Mouse (Mus musculus) embryonic facial prominence, embryonic 11.5 days (tissue): ENCODE data around the gene Nme9. TPM values are rescaled to one million over a fixed set of nuclear protein-coding genes. Genes with fewer than 3 reads are reported as not detected.

Experiments
- ATAC-seq: fragments of 200-750 bp; cut with Nextera tagmentation; replicated peaks from 2 replicates; pipeline ENCODE4 v1.8.0; 2017; ENCODE audit warnings: low read depth; ENCODE audit not compliant: insufficient number of reproducible peaks, low FRiP score, low TSS enrichment
- DNase-seq: peaks from one replicate; pipeline ENCODE4 v3.0.0-alpha.2; 2015; ENCODE audit warnings: low spot score
- H3K27ac ChIP-seq: fragments of 300-500 bp; sonication (generic); replicated peaks from 2 replicates; pipeline ENCODE4 v1.5.1; 2014; ENCODE audit warnings: mild to moderate bottlenecking, low read depth, low read length, control low read depth
- H3K27me3 ChIP-seq: fragments of 300-500 bp; sonication (generic); 2 replicates; pipeline ENCODE4 v1.6.1; 2014; ENCODE audit warnings: mild to moderate bottlenecking, low read length, moderate library complexity, mixed read lengths; ENCODE audit not compliant: control insufficient read depth, insufficient read depth
- H3K36me3 ChIP-seq: fragments of 300-500 bp; sonication (generic); replicated peaks from 2 replicates; pipeline ENCODE4 v1.6.1; 2014; ENCODE audit warnings: low read depth, mild to moderate bottlenecking, low read length, moderate library complexity, mixed read lengths; ENCODE audit not compliant: control insufficient read depth, insufficient read depth
- H3K4me1 ChIP-seq: fragments of 300-500 bp; sonication (generic); 2 replicates; pipeline ENCODE4 v1.6.1; 2014; ENCODE audit warnings: low read length, mixed read lengths; ENCODE audit not compliant: control insufficient read depth, insufficient read depth
- H3K4me2 ChIP-seq: fragments of 300-500 bp; sonication (generic); 2 replicates; pipeline ENCODE4 v1.6.1; 2014; ENCODE audit warnings: low read depth, mild to moderate bottlenecking, control low read depth, low read length, moderate library complexity
- H3K4me3 ChIP-seq: fragments of 300-500 bp; sonication (generic); 2 replicates; pipeline ENCODE4 v1.5.1; 2014; ENCODE audit warnings: low read depth, low read length, control low read depth
- H3K9ac ChIP-seq: fragments of 300-500 bp; sonication (generic); replicated peaks from 2 replicates; pipeline ENCODE4 v1.6.1; 2014; ENCODE audit warnings: mild to moderate bottlenecking, control low read depth, low read length
- H3K9me3 ChIP-seq: fragments of 300-500 bp; sonication (generic); replicated peaks from 2 replicates; pipeline ENCODE4 v1.6.1; 2016; ENCODE audit warnings: mild to moderate bottlenecking, low read length, inconsistent platforms, mixed read lengths; ENCODE audit not compliant: control insufficient read depth
- WGBS: fragments of 180-500 bp; shearing (Covaris S2); extraction: QIAGEN DNeasy Blood & Tissue Kit; methylation state at CpG from one replicate; pipeline ENCODE4 v1.1.7; 2014; 5-methylcytosine and 5-hydroxymethylcytosine counted together
- polyA plus RNA-seq: library from polyadenylated mRNA; unstranded; fragments of >200 nt; fragmentation: Nextera tagmentation; extraction: Ambion mirVana; gene quantifications from 2 replicates; pipeline ENCODE4 v1.2.1, GENCODE M21; 2014

Nme9 gene
- polyA plus RNA-seq, 1 experiment from 2014 or later: not detected

DNA sequence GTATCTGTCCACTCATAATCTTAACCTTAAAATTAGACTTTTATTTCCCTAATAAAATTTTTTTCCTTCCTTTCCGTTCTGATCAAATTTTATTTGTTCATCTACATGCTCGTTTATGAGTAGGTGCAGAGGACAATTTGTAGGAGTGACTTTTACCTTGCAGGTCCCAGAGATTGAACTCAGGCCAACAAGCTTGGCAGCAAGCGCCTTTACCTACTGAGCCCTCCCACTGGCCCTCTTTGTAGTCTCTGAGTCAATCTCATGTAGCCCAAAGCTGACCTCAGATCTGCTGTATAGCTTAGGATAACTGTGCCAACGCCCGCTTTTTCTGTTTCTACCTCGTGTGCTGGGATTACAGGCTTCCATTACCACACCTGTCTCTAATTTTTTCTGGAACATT is 19.3 kb upstream of the Nme9 start:
- WGBS: 81% methylated on average over 6 of the region's 6 CpGs

DNA sequence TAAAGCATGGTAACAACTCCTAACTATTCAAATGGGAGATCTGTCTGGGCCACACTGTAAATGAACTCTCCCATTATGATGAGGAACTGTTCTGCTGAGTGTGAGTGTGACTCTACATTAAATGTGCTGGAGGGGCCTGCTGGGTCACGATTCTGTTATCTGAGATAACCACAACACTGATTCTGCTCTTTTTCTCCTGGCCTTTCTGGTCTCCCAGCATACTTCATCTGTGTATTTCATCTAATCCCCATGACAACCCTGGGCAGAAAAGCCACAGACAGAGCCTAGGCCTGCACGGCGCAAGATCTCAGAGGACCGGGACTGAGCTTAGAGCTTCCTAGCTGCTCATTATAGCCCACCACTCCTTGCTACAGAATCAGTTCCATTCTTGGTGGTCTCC is 18.8 kb upstream of the Nme9 start:
- WGBS: 85% methylated on average over 4 of the region's 4 CpGs
- no peak overlapping the region for H3K27ac ChIP-seq
- H3K4me2 ChIP-seq: no peak overlapping the region
- H3K36me3 ChIP-seq: no peaks in the 10 kb centered on the region
- peaks cover 6% of the 10 kb centered on the region for H3K4me1 ChIP-seq
- no peak overlapping the region for H3K9ac ChIP-seq
- DNase-seq: no peak
- no peak overlapping the region for H3K4me3 ChIP-seq
- no peaks in the 10 kb centered on the region for H3K9me3 ChIP-seq
- H3K27me3 ChIP-seq: peaks cover 4% of the 10 kb centered on the region
- ATAC-seq: no peak

More for the DNA sequence above, 19.3 kb upstream of the Nme9 start:
- H3K36me3 ChIP-seq: no peaks in the 10 kb centered on the region
- no peak for ATAC-seq
- H3K9me3 ChIP-seq: no peaks in the 10 kb centered on the region
- H3K9ac ChIP-seq: no peak overlapping the region
- H3K4me3 ChIP-seq: no peak overlapping the region
- no peak overlapping the region for H3K27ac ChIP-seq
- no peaks in the 10 kb centered on the region for H3K27me3 ChIP-seq
- no peak overlapping the region for H3K4me2 ChIP-seq
- DNase-seq: no peak
- H3K4me1 ChIP-seq: peaks cover 6% of the 10 kb centered on the region

DNA sequence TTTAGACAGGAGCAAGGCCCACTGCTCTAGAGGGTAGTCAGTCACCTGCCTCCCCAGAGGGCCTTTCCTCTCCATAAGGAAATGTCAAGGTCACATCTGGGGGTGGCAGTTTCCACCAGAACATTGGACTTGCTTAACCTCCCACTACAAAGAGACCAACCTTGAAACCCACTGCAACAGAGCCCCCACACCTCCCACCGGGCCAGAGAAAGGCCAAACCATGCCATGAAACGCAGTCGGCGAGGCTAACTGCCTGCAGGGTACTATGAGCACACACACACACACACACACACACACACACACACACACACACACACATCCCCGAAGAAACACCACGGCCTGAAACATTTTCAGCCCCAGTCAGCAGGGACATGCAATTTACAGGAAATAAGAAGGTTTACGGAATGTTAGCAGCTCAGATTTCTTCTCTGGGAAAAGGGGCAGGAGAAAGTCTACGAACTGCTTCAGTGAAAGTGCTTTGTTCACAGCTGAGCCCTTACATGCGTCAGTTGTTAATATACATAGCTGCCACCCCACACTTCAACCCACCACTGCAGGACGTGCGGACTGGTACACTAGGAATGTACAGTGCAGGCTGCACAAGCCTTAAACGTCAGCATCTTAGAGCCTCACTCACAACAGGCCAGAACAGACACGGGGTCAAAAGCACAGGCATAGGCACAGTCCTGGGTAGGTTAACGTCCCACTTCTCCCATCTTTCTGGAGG is 16.2 kb upstream of the Nme9 start:
- Histone ChIP-seq H3K4me2 (peak overlapping the region; percentile 91), H3K4me1 (peaks cover 6% of the 10 kb centered on the region), H3K27ac (no peak overlapping the region; the same call in 1 of the 2 replicates), H3K9ac (peak overlapping the region; percentile 91), H3K4me3 (peak overlapping the region; percentile 83), H3K9me3 (no peaks in the 10 kb centered on the region), H3K36me3 (no peaks in the 10 kb centered on the region), H3K27me3 (peaks cover 9% of the 10 kb centered on the region)
- ATAC-seq (peak; percentile 46), DNase-seq (peak; percentile 61)
- 23% methylated on average over 14 of the region's 14 CpGs for WGBS

DNA sequence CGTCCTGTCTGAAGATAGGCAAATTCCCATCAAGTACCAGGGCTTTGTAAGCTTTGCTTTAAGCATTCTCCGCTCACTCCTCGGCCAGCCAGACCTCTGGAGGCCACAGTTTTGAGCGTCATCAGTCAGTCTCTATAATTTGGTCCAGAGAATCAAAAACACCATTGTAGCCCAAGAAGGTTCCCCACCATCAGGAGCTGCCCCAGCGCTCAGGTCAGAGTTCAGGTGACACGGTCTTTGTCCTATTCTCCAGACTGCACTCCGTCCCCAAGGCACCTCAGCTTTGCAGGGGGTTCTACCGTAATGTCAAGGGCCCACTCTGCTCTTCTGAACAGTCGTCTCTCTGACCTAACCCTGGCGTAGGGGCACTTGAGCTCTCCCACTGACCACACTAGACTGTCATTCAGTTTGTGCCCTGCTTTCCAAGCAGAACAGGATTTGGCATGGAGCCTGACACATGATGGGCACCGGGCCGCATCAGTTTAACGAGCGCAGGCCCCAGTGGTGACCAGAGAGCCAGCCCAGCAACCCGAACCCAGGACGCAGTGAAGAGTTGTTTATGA is 15.6 kb upstream of the Nme9 start:
- peak overlapping the region; percentile 83 for H3K4me3 ChIP-seq
- DNase-seq: peak; percentile 33
- H3K36me3 ChIP-seq: no peaks in the 10 kb centered on the region
- 13% methylated on average over 16 of the region's 16 CpGs for WGBS
- H3K9ac ChIP-seq: peak overlapping the region; percentile 91
- peak; percentile 37 for ATAC-seq
- H3K4me1 ChIP-seq: peaks cover 6% of the 10 kb centered on the region
- H3K27me3 ChIP-seq: peaks cover 9% of the 10 kb centered on the region
- no peaks in the 10 kb centered on the region for H3K9me3 ChIP-seq
- 0 out of 2 replicates have a peak overlapping the region, but pooled peaks have one; percentile 20 for H3K27ac ChIP-seq
- peak overlapping the region; percentile 91 for H3K4me2 ChIP-seq

DNA sequence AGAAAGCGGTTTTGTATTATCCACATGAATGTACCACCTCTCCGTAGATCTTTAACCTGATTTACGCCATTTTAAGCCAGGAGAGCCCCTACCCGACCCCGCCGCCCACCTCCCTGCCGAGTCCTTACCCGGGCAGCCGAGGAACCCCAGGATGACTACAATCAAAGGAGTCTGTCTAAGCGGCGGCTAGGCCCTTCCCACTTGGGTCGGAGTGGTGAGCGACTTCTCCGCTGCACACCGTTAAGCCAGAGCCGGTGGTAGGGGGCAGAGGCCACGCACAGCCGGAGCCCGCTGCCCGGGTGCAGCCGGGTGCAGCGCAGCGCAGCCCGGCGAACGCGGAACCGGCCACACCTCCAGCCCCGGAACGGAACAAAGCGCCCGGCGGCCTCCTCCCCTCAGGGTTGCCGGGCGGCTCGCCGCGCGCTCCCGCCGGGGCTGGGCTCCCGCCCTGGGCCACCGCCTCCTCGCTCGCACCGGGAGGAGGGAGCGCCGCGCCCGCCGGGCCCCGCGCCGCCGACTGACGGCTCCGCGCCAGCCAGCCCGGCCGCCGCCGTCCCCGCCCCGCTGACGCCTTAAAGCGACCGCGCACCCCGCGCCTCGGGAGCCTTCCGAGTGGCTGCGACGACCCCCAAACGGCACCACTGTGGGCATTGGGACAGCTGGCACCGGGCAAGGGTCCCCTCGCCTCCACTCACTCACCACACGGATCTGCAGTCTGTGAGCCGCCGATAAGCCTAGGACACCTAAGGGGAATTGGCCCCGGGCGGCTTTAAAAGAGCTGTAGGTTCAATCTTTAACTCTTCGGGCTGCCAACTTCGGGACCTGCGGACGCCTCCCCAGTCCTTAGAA is 14.9 kb upstream of the Nme9 start:
- DNase-seq (peak; percentile 66), ATAC-seq (peak; percentile 61)
- H3K4me1 ChIP-seq: peaks cover 6% of the 10 kb centered on the region
- no peaks in the 10 kb centered on the region for H3K9me3 ChIP-seq
- WGBS: under 1% methylated on average over 68 of the region's 86 CpGs
- peak overlapping the region; percentile 91 for H3K4me2 ChIP-seq
- peak overlapping the region; percentile 83 for H3K4me3 ChIP-seq
- H3K36me3 ChIP-seq: no peaks in the 10 kb centered on the region
- peaks cover 9% of the 10 kb centered on the region for H3K27me3 ChIP-seq
- peak overlapping the region; percentile 20; the same call in 1 of the 2 replicates for H3K27ac ChIP-seq
- peak overlapping the region; percentile 91 for H3K9ac ChIP-seq

DNA sequence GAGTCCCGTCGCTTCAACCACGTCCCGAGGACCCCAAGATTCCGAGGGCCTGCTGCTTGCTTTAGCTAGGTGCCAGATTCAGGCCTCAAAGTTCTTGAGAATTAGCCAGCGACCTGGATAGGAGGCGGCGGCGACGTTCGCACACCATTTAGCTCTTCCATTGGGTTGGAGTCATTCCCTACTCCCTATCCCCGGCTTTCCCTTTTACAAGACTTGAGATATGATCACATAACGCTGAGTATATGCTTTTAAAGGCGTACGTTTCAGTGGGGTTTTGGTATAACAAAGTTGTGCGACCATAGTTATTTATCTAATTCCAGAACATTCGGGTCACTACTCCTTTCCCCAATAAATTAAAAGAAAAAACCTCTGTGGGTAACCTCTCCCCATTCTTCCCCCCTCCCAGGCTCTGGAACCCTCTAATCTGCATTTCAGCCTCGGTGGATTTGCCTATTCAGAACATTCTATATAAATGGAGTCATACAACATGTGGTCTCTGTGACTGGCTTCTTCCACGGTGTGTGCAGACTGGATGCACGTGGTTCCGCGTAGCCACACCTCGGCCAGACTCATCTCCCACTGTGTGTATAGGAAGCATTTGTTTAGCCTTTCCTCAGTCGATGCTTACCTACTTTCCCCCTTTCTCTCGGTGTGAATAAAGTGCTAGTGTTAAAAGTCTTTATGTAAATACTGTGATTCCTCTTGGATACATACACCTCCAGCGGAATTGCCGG is 14.1 kb upstream of the Nme9 start, which contains the start of gene Mras:
Mras (minus strand) TSS at position 351 of the 734 bp plus-strand sequence.
- 18% methylated on average over 27 of the region's 27 CpGs for WGBS
- no peak for DNase-seq
- Histone ChIP-seq H3K4me2 (peak within 1 kb of the TSS; percentile 91), H3K27ac (peak within 1 kb of the TSS; percentile 20; the same call in 1 of the 2 replicates), H3K9me3 (no peaks in the 10 kb centered on the region), H3K27me3 (peaks cover 9% of the 10 kb centered on the region), H3K9ac (peak within 1 kb of the TSS; percentile 91), H3K36me3 (no peaks in the 10 kb centered on the region), H3K4me3 (peak within 1 kb of the TSS; percentile 83), H3K4me1 (peaks cover 6% of the 10 kb centered on the region)
- ATAC-seq: no peak

GRCm38 (mm10) chr9:99437781-99438565 is 13.3 kb upstream of the Nme9 start:
- Histone ChIP-seq H3K4me3 (no peak overlapping the region), H3K36me3 (no peaks in the 10 kb centered on the region), H3K27ac (no peak overlapping the region), H3K27me3 (peaks cover 9% of the 10 kb centered on the region), H3K4me1 (peaks cover 6% of the 10 kb centered on the region), H3K9me3 (no peaks in the 10 kb centered on the region), H3K9ac (no peak overlapping the region), H3K4me2 (no peak overlapping the region)
- DNase-seq (no peak), ATAC-seq (no peak)
- 77% methylated on average over 12 of the region's 12 CpGs for WGBS
